Mouse (Mus musculus) stomach, postnatal 0 days (tissue): ENCODE results near the gene Atp2a1.

Source experiments
- CTCF ChIP-seq: IDR thresholded peaks from 2 replicates; pipeline ENCODE4 v1.5.1; 2016; ENCODE audit warnings: antibody characterized with exemption, low read depth, mild to moderate bottlenecking, moderate library complexity
- EP300 ChIP-seq: optimal IDR thresholded peaks from 2 replicates; pipeline ENCODE3; 2016; ENCODE audit warnings: antibody characterized with exemption

GRCm38 (mm10) chr7:126504913-126505312 is 42.0 kb upstream of the Atp2a1 start:
- TF ChIP-seq EP300: no peak
- TF ChIP-seq CTCF: no peak
